Mouse (Mus musculus): ENCODE measurements at regions not wholly inside any gene's neighbourhood (a gene's known extent, or its start where the extent isn't known, plus 50 kb on each side); places are given as distances from the start of the nearest gene placed in this dataset.

GRCm38 (mm10) chr5:46278190-46278589, 420.8 kb upstream of the Lcorl start:
- TF ChIP-seq POLR2A (IDR thresholded peaks at IDR 0.05; ENCODE audit: borderline replicate concordance, low read depth, low read length), result no peak
- TF ChIP-seq CTCF (IDR thresholded peaks at IDR 0.05; ENCODE audit: low read depth, low read length), result no peak

All from bone marrow macrophage, adult 2 months (primary cell).